Mouse (Mus musculus): ENCODE data around the gene Ksr1.

DNA sequence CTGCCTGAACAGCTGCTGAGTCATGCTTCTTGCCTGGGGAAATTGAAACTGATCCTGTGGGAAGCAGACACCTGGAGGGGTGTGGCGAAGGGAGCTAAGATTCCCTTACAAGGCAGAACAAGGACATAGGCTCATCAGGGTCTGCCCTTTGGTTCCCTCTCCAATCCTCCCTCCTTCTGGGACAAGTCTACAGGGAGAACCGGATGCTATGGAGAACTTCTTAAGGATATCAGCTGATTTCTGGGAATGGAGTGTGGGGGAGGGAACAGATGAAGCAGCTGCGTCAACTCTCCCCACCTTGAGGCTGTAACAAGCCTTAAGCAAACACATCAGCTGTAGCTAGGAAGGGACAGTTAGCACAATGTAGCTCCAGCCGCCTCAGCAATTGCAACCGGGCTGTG is 143.7 kb downstream of the Ksr1 start:
- no peak for TF ChIP-seq POLR2A (IDR thresholded peaks at IDR 0.05; ENCODE audit: borderline replicate concordance, extremely low read depth, low read depth, low read length)
- TF ChIP-seq CTCF (IDR thresholded peaks at IDR 0.05; ENCODE audit: insufficient read depth, low read length), result no peak

Measured in lung, adult 2 months (tissue).